Mouse (Mus musculus) limb, embryonic 14.5 days (tissue): ENCODE data around the gene Rnf212. TPM values are rescaled to one million over a fixed set of nuclear protein-coding genes. Genes with fewer than 3 reads are reported as not detected.

ENCODE experiments used
- ATAC-seq: fragments of 200-750 bp; cut with Nextera tagmentation; 2 replicates; pipeline ENCODE4 v1.8.0; 2017; ENCODE audit warnings: low read depth, moderate number of reproducible peaks, moderate TSS enrichment; ENCODE audit not compliant: low FRiP score
- DNase-seq: peaks from one replicate; pipeline ENCODE4 v3.0.0-alpha.2; 2015; ENCODE audit warnings: low spot score
- H3K27ac ChIP-seq: fragments of 300-500 bp; sonication (generic); replicated peaks from 2 replicates; pipeline ENCODE4 v1.5.1; 2014; ENCODE audit warnings: low read depth, mild to moderate bottlenecking, low read length, moderate library complexity, mixed read lengths
- H3K27me3 ChIP-seq: fragments of 300-500 bp; sonication (generic); 2 replicates; pipeline ENCODE4 v1.6.1; 2014; ENCODE audit warnings: low read length, mixed read lengths; ENCODE audit not compliant: control insufficient read depth, insufficient read depth
- H3K36me3 ChIP-seq: fragments of 300-500 bp; sonication (generic); 2 replicates; pipeline ENCODE4 v1.6.1; 2014; ENCODE audit warnings: mild to moderate bottlenecking, low read length, moderate library complexity, mixed read lengths; ENCODE audit not compliant: control insufficient read depth, insufficient read depth
- H3K4me1 ChIP-seq: fragments of 300-500 bp; sonication (generic); 2 replicates; pipeline ENCODE4 v1.6.1; 2014; ENCODE audit warnings: antibody characterized with exemption, low read length, mixed read lengths; ENCODE audit not compliant: control insufficient read depth, insufficient read depth
- H3K4me2 ChIP-seq: fragments of 300-500 bp; sonication (generic); replicated peaks from 2 replicates; pipeline ENCODE4 v1.6.1; 2014; ENCODE audit warnings: low read depth, mild to moderate bottlenecking, low read length, moderate library complexity; ENCODE audit not compliant: severe bottlenecking
- H3K4me3 ChIP-seq: fragments of 300-500 bp; sonication (generic); replicated peaks from 2 replicates; pipeline ENCODE4 v1.5.1; 2014; ENCODE audit warnings: low read length
- H3K9ac ChIP-seq: fragments of 300-500 bp; sonication (generic); 2 replicates; pipeline ENCODE4 v1.6.1; 2014; ENCODE audit warnings: mild to moderate bottlenecking, low read depth, low read length, moderate library complexity; ENCODE audit not compliant: severe bottlenecking
- H3K9me3 ChIP-seq: fragments of 300-500 bp; sonication (generic); 2 replicates; pipeline ENCODE4 v1.6.1; 2016; ENCODE audit warnings: low read length; ENCODE audit not compliant: control insufficient read depth
- POLR2A ChIP-seq: fragments of 200-500 bp; IDR thresholded peaks from 2 replicates; pipeline ENCODE4 v1.8.0; 2012; ENCODE audit warnings: inconsistent platforms, mild to moderate bottlenecking, moderate library complexity, borderline replicate concordance; ENCODE audit not compliant: insufficient read depth, insufficient read length; ENCODE audit errors: extremely low read depth
- WGBS: fragments of 180-500 bp; shearing (Covaris S2); extraction: QIAGEN DNeasy Blood & Tissue Kit; methylation state at CpG from one replicate; pipeline ENCODE4 v1.1.7; 2014; 5-methylcytosine and 5-hydroxymethylcytosine counted together
- polyA plus RNA-seq, 2 experiments: library from polyadenylated mRNA; depleted of rRNA in 1 of 2; stranded (reverse) in 1 of 2; unstranded in 1 of 2; fragments of >200 nt; fragmentation: Nextera tagmentation in 1 of 2; extraction: Ambion mirVana in 1 of 2; gene quantifications; 2 replicates each; pipeline versions ENCODE4 v1.2.1 to v1.2.3; 2012 to 2014

The Rnf212 gene
- polyA plus RNA-seq, 2 experiments = not detected

DNA sequence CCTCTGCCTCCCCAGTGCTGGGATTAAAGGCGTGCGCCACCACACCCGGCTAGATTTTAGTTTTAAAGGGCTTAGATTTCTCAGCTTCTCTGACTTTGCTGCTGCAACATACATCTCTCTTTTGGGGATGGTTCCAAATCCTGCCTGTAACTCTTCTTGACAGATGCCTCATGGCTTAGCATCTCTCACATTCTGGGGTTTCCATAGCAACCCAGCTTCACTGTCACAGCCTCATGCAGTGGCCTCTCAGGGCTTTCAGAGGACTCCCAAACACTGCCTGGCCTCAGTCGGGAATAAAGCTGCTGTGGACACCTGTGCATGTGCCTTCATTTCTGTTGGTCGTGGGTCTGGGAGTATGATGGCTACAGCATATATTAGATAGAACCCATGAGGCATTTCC, 85.7 kb downstream of the Rnf212 start:
- DNase-seq = no peak
- H3K4me2 ChIP-seq = no peak overlapping the region
- TF ChIP-seq POLR2A = no peak
- WGBS = 75% methylated on average over 5 of the region's 5 CpGs
- H3K4me1 ChIP-seq = peaks cover 15% of the 10 kb centered on the region
- no peak overlapping the region for H3K27ac ChIP-seq
- H3K9me3 ChIP-seq = no peaks in the 10 kb centered on the region
- ATAC-seq = no peak
- H3K4me3 ChIP-seq = no peak overlapping the region
- H3K27me3 ChIP-seq = no peaks in the 10 kb centered on the region
- no peak overlapping the region for H3K9ac ChIP-seq
- H3K36me3 ChIP-seq = peaks cover 3% of the 10 kb centered on the region; the same call in 1 of the 2 replicates

DNA sequence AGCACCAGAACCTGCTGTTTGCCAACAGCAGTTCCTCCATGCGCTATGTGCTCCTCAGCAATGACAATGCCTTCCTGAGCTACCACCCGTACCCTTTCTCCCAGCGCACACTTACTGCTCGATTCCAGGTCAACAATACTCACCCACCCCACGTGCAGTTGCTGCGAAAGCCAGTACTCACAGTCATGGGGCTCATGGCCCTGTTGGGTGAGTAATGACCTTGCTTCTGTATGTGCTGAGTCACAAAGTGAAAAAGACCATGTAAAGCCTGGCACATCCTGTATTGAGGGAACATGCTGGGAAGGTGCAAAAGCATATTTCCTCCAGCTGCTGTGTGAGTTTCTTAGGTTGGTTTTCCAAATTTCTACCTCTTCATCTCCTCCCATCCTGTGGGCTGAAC, 93.9 kb downstream of the Rnf212 start:
- Histone ChIP-seq H3K4me2 (no peak overlapping the region), H3K9ac (no peak overlapping the region), H3K36me3 (peaks cover under 1% of the 10 kb centered on the region; the same call in 1 of the 2 replicates), H3K9me3 (no peaks in the 10 kb centered on the region), H3K27me3 (no peaks in the 10 kb centered on the region), H3K27ac (no peak overlapping the region), H3K4me1 (peaks cover 12% of the 10 kb centered on the region), H3K4me3 (no peak overlapping the region)
- ATAC-seq (no peak), DNase-seq (no peak)
- 92% methylated on average over 6 of the region's 6 CpGs for WGBS
- TF ChIP-seq POLR2A = no peak

DNA sequence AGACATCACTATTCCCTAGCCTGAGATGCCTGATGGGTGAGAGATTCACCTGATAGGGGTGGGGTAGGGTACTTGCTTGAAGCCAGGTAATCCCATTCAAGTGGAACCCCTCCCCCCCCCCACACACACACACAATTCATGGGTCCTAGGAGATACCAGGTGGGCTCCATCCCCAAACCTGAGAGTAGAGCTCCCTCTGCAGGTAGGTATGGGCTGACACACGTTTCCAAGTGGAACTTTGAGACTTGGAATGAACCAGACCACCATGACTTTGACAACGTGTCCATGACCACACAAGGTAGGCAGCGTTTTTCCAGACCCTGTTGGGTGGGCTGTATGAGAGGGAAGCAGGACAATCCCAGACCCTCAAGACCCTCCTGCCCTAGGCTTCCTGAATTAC, 94.9 kb downstream of the Rnf212 start:
- no peak overlapping the region for H3K27ac ChIP-seq
- no peak for DNase-seq
- WGBS = 55% methylated on average over 3 of the region's 3 CpGs

More for the DNA sequence above, 94.9 kb downstream of the Rnf212 start:
- H3K9ac ChIP-seq = no peak overlapping the region
- H3K27me3 ChIP-seq = no peaks in the 10 kb centered on the region
- H3K9me3 ChIP-seq = no peaks in the 10 kb centered on the region
- H3K36me3 ChIP-seq = no peaks in the 10 kb centered on the region; the same call in 1 of the 2 replicates
- no peak overlapping the region for H3K4me2 ChIP-seq
- no peak overlapping the region for H3K4me3 ChIP-seq
- ATAC-seq = no peak
- peaks cover 12% of the 10 kb centered on the region for H3K4me1 ChIP-seq
- TF ChIP-seq POLR2A = no peak

Other genes starting within 250 kb of the Rnf212 start
- 0.18 and 0.21 TPM in 2 replicates for gene Cplx1, start 225.0 kb downstream of the Rnf212 start, polyA plus RNA-seq (2012; rRNA removed)
- gene Cplx1, start 225.0 kb downstream of the Rnf212 start, polyA plus RNA-seq (2014; fragmentation: Nextera tagmentation; extraction: Ambion mirVana) = 0.41 and 0.67 TPM in 2 replicates
- 55.6 and 63.6 TPM in 2 replicates for gene Gak, start 145.2 kb downstream of the Rnf212 start, polyA plus RNA-seq (2012; rRNA removed)
- gene Gak, start 145.2 kb downstream of the Rnf212 start, polyA plus RNA-seq (2014; fragmentation: Nextera tagmentation; extraction: Ambion mirVana) = 45.2 and 46.0 TPM in 2 replicates
- gene Tmem175, start 145.2 kb downstream of the Rnf212 start, polyA plus RNA-seq (2012; rRNA removed) = 41.8 and 63.3 TPM in 2 replicates
- gene Tmem175, start 145.2 kb downstream of the Rnf212 start, polyA plus RNA-seq (2014; fragmentation: Nextera tagmentation; extraction: Ambion mirVana) = 32.8 and 35.5 TPM in 2 replicates
- gene Idua, start 114.7 kb downstream of the Rnf212 start, polyA plus RNA-seq (2012; rRNA removed) = 21.4 and 26.8 TPM in 2 replicates
- 15.6 and 17.1 TPM in 2 replicates for gene Idua, start 114.7 kb downstream of the Rnf212 start, polyA plus RNA-seq (2014; fragmentation: Nextera tagmentation; extraction: Ambion mirVana)
- gene Dgkq, start 105.3 kb downstream of the Rnf212 start, polyA plus RNA-seq (2012; rRNA removed) = 35.3 and 40.5 TPM in 2 replicates
- gene Dgkq, start 105.3 kb downstream of the Rnf212 start, polyA plus RNA-seq (2014; fragmentation: Nextera tagmentation; extraction: Ambion mirVana) = 12.5 and 13.3 TPM in 2 replicates
- gene Slc26a1, start 99.4 kb downstream of the Rnf212 start, polyA plus RNA-seq (2012; rRNA removed) = 1.3 and 2.6 TPM in 2 replicates
- gene Slc26a1, start 99.4 kb downstream of the Rnf212 start, polyA plus RNA-seq (2014; fragmentation: Nextera tagmentation; extraction: Ambion mirVana) = 1.1 and 1.4 TPM in 2 replicates
- 119 and 158 TPM in 2 replicates for gene Fgfrl1, start 82.6 kb downstream of the Rnf212 start, polyA plus RNA-seq (2012; rRNA removed)
- 46.5 and 51.8 TPM in 2 replicates for gene Fgfrl1, start 82.6 kb downstream of the Rnf212 start, polyA plus RNA-seq (2014; fragmentation: Nextera tagmentation; extraction: Ambion mirVana)
- not detected in 2 replicates for gene Tmed11, start 20.4 kb upstream of the Rnf212 start, polyA plus RNA-seq (2012; rRNA removed)
- not detected in 2 replicates for gene Tmed11, start 20.4 kb upstream of the Rnf212 start, polyA plus RNA-seq (2014; fragmentation: Nextera tagmentation; extraction: Ambion mirVana)
- gene Vmn2r8, start 33.9 kb upstream of the Rnf212 start, polyA plus RNA-seq (2012; rRNA removed) = not detected in 2 replicates
- gene Vmn2r8, start 33.9 kb upstream of the Rnf212 start, polyA plus RNA-seq (2014; fragmentation: Nextera tagmentation; extraction: Ambion mirVana) = not detected in 2 replicates
- gene Vmn2r9, start 77.6 kb upstream of the Rnf212 start, polyA plus RNA-seq (2012; rRNA removed) = not detected in 2 replicates
- not detected in 2 replicates for gene Vmn2r9, start 77.6 kb upstream of the Rnf212 start, polyA plus RNA-seq (2014; fragmentation: Nextera tagmentation; extraction: Ambion mirVana)
- not detected in 2 replicates for gene Vmn2r10, start 231.5 kb upstream of the Rnf212 start, polyA plus RNA-seq (2012; rRNA removed)
- not detected in 2 replicates for gene Vmn2r10, start 231.5 kb upstream of the Rnf212 start, polyA plus RNA-seq (2014; fragmentation: Nextera tagmentation; extraction: Ambion mirVana)